Mouse (Mus musculus) CH12.LX (cell line): ENCODE measurements around the gene Msi2.

ENCODE experiments used
- CHD1 ChIP-seq: IDR thresholded peaks from 2 replicates; pipeline ENCODE4 v1.6.1; 2012; ENCODE audit warnings: low read depth, low read length, improper control_type of control experiment, inconsistent platforms
- CTCF ChIP-seq, 2 experiments: IDR thresholded peaks in 1 of 2; conservative IDR thresholded peaks in 1 of 2; 2 replicates each; pipeline ENCODE4 v1.5.1; 2011 to 2012; ENCODE audit warnings: low read depth in 2 of 2, low read length in 2 of 2, improper control_type of control experiment in 1 of 2, inconsistent platforms in 1 of 2, mild to moderate bottlenecking in 1 of 2, moderate library complexity in 1 of 2
- EP300 ChIP-seq: IDR thresholded peaks from 2 replicates; pipeline ENCODE4 v1.6.1; 2011; ENCODE audit warnings: low read length, improper control_type of control experiment
- NELFE ChIP-seq: IDR thresholded peaks from 2 replicates; pipeline ENCODE4 v1.6.1; 2011; ENCODE audit warnings: low read depth, low read length, improper control_type of control experiment
- PAX5 ChIP-seq: IDR thresholded peaks from 2 replicates; pipeline ENCODE4 v1.6.1; 2012; ENCODE audit warnings: low read length, inconsistent platforms, mixed read lengths
- POLR2A ChIP-seq: IDR thresholded peaks from 2 replicates; pipeline ENCODE4 v1.6.1; 2011; ENCODE audit warnings: low read depth, mild to moderate bottlenecking, improper control_type of control experiment, low read length
- ZKSCAN1 ChIP-seq: IDR thresholded peaks from 2 replicates; pipeline ENCODE4 v1.6.1; 2012; ENCODE audit warnings: low read depth, inconsistent platforms, low read length, improper control_type of control experiment, borderline replicate concordance
- ZNF384 ChIP-seq: IDR thresholded peaks from 2 replicates; pipeline ENCODE4 v1.6.1; 2012; ENCODE audit warnings: low read depth, low read length, improper control_type of control experiment, inconsistent platforms

DNA sequence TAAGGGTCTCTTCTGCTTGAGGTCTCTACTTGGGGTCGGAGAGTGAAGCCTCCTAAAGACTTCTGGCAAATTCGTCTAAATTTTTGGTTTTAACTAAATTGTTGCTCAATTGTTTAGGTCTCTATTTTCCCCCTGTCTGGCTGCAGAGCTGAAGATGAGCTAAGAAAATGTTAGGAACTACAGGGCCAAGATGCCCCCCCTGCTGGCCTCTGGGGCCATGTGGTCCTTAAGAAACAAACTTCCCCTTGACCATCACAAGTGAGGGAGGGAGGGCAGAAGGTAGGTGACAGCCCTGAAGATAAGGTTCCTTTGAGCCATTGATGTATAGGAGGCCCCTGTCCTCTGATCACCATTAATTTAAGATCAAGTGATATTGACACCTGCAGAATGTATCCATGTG, 225.7 kb downstream of the Msi2 start:
- TF ChIP-seq CHD1, result no peak
- TF ChIP-seq ZKSCAN1, result no peak
- peak in 1 of 2 experiments; percentile 54; a peak in 2 of 4 replicates for TF ChIP-seq CTCF (conservative IDR thresholded peaks at IDR 0.05 in 1 of 2, IDR thresholded peaks at IDR 0.05 in 1 of 2; ENCODE audit: low read depth in 2 of 2, low read length in 2 of 2)
- TF ChIP-seq ZNF384, result no peak
- no peak for TF ChIP-seq POLR2A
- TF ChIP-seq EP300, result no peak
- no peak for TF ChIP-seq NELFE
- TF ChIP-seq PAX5, result no peak
